Mouse (Mus musculus) frontal cortex, postnatal 36 days (tissue): ENCODE results near the gene Gm45716.

Experiments used
- DNase-seq, 2 experiments: peaks; one replicate each; pipeline ENCODE4 v3.0.0; 2022; ENCODE audit warnings: low spot score in 2 of 2

Gm45716 gene

DNA sequence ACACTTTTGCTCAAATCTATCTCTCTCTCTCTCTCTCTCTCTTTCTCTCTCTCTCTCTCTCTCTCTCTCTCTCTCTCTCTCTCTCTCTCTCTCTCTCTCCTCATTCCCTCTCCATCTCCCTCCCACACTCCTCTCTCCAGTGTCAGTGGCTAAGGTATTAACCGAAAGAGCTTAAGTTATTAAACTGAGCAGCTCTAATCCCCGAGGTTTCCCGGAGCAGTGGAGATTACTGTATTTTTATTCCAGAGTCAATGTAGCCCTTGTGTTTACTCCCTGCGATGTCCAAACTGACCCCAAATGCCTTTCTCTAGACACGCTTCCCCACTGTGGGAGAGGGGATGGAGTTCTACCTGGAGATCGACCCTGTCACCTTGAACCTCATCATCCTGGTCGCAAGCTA, at the start of gene Gm45716:
Gene Gm45716, plus strand, starts transcription at position 243 of the 400 bp plus-strand sequence.
- no peak for DNase-seq

DNA sequence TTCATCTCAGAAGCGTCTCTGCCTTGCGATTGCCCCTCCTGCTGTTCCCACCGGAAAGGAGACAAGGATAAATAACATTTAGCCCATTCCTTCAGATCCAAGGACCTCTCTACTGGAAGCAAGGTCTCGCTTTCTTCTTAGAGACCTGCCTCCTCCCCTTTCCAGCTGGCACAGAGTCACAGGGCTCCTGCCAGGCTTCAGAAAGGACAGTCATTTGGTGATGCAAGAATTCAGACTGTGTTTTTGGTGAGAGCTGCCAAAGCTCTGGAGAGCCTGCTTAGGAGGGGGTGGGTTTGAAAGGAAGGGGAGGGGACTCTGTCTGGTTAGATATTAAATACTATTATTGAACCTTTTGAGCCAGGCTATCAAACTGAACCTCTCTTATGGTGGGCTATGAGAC, 45.1 kb upstream of the Gm45716 start:
- DNase-seq: peak; percentile 19 to 39

DNA sequence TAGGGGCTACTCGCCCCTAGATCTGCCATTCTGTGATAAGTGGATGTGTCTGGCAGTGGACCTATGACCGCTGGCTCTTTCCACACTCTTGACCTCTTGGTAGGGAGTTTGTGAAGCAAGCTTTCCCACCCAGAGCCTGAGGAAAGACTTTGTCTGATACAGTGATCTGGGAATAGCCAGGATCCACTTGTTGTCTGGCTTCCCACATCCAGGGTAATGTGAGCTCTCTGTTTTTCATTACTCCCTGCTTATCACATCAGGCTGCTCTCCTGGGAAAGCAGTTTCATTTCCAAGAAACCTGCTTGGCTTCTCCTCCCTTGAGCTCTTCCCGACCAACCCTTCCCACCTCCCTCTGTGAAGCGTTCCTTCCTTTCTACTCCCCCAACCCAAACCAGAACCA, 44.5 kb upstream of the Gm45716 start:
- no peak for DNase-seq

DNA sequence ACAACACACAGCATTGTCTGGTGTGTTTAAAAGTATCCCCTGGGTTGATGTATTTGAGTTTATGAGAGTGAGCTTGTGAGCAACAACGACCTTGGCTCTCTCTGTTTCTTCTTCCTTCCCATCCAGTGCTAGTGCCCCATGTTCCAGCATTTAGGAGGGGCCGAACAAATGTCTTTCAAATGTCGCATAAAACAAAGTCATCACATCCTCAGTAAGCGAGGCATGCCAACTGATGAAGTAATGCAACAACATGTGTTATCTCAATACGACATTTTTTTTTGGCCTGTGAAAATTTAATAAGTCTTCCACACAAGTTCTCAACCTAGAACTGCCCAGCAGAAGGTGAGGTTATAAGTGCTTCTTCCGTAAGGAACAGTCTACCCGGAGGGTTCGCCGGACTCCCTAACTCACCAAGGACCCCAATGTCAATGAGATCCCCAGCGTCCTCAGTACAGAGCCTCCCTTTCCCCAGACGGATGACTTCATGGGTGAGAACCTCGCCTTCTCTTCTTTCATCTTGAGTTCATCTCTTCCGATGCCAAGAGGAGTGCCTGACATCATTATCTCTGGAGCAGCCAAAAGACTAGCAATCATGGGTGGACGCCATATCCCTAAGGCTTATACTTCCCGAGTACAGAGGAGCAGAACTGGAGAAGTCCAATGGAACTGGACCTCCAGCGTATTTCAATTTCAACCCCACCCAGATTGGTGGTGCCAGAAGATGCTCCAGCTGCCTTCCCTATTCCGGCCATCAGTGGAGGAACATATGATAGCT, 41.2 kb upstream of the Gm45716 start:
- DNase-seq: no peak

DNA sequence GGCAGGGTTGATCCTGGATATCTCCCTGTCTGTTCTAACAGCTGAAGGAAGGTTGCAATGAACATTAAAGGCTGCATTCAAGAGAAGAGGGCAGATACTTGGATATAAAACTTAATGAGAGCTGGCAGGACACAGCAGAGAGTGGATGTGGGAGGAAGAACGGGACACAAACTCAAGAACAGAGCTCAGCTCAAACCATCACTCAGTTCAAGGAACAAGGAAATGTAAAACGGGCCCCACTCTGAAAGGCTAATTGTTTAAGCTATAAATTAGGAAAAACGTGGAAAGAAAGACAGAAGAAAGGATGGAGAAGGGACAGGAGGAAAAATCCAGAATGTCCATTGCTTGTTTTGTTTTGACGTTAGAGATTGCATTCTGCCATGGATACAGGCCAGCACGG, 32.4 kb upstream of the Gm45716 start:
- no peak for DNase-seq

DNA sequence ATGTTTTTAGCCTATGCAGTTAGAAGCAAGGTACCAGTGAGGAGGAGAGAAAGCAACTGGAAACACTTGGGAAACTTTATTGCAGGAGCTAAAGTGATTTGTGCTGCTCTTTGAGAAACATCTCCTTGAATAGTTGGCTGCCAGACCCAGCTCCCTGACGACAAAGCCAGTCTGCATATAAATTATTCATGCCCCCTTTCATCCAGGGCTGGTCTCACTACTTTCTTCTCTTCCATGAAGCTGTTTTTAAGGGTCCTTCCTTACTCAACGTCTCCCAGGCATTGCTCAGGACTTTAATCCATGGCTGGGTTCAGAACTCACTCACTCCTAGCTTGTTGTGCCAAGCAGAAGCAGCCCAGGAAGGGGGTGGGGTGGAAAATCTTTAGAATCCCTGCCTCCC, 32.0 kb upstream of the Gm45716 start:
- no peak for DNase-seq

DNA sequence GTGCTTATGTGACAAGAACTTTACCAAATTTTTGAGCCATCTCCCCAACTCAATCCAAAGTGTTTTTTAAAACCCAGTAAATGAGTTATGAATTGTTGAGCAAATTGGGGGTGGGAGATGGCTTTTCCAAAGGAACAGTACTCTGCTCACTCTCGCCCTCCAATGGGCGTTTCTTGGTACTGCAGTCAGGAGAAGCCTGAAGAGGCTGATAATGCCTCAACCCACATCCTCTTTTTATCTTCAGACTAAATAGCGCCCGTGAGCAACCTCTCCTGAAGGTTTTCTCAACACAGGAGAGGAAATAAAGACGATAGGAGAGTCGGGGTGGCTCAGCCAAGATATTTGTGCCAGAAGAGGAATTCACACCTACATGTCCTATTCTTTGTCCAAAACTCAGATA, 19.7 kb upstream of the Gm45716 start:
- DNase-seq: no peak

DNA sequence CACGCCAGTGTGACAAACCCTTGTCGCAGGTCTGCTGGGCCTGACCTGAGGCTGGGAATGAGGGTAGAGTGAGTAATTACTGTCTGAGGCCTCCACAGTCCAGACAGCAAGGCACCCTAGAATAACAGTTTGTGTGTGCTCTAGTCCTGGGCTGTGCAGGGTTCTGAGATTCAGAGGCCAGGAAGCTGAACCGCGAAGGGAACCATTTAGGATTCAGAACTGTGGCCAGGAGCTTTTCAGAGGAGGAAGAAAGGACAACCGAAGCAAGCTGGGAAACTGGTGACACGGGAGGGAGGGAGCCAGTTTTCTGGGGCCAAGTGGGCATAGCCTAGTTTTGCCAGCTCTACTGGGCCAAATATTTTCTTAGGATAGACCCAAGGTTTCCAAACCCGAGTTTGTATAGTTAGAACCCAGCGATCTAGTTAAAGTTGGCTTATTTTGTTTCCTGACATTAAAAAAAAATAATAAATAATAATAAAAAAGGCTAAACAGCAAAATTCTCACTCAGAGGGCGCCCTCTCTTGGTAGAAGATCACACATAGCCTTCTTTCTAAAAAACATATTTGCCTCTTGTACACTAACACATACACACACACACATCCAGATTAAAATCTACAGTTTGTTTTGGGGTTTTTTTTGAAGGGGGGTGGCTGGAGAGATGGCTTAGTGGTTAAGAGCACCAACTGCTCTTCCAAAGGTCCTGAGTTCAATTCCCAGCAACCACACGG, 19.0 kb upstream of the Gm45716 start:
- DNase-seq: peak in 1 of 2 experiments; percentile 14

DNA sequence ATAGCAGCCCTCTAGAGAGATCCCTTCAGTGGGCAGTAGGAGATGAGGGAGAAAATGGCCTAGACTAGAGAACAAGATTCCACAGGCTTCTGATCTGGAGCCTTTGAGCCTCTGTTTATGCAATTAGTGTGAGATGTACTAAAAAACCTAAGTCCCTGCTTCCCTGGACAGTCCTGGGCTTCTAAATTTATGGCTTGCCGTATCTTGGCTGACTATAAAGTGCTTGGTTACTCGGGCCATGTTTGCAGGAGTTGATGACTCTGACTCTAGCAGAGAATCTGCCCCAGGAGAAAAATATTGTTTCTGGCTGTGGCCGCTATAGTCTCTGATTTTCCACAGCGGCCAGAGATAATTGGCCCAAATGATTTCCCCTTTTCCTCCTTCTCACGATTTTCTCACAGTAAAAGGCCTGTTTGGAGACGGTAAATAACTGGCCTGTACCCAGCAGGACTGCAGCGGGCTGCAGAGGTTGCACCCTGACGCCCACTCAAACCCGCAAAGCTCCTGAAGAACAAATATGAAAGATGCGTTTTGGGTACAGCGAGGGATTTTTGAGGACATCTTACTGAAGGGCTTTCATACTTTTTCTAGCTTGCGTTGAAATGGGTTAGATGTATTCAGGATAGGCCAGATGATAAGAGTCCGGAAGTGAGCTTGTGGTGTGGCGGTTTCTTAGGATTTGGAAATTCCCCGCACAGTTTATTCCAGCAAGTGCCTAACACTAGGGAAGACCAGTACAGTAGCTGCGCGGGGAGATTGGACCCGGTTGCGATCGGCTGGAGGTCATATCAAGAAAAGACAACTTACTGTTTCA, 18.1 kb upstream of the Gm45716 start:
- DNase-seq: peak in 1 of 2 experiments; percentile 43

DNA sequence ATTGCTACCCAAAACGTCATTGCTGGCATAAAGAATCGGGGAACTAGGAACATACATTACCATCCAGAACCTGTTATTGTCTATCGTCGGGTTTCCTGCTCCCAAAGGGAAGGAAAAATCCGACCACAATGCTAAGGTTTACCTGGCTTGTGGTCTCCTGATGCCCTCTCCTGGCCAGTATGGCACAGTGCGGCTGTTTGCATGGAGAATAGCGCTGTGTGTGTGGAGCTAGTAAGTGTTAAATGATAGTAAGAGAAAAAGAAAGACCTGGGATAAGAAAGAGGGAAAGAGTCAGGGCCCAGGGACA, 17.5 kb upstream of the Gm45716 start:
- peak; percentile 49 to 74 for DNase-seq

DNA sequence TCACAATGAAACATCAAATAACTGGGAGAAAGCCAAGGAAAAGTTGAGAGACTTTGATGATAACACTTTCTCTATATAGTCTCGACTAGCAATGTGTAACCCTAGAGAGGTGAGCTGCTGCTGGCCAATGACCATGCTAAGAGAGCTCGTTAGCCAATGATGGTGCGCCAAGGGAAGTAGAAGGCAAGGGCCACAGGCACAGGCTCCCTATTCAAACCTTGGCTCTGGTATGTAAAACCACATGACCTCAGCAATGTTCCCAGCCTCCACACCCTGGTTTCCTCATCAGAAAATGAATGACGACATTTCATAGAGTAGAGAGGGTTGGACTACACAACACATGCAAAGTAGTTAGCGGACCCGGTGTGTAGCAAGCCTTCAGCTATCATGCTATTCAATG, 15.2 kb upstream of the Gm45716 start:
- no peak for DNase-seq

DNA sequence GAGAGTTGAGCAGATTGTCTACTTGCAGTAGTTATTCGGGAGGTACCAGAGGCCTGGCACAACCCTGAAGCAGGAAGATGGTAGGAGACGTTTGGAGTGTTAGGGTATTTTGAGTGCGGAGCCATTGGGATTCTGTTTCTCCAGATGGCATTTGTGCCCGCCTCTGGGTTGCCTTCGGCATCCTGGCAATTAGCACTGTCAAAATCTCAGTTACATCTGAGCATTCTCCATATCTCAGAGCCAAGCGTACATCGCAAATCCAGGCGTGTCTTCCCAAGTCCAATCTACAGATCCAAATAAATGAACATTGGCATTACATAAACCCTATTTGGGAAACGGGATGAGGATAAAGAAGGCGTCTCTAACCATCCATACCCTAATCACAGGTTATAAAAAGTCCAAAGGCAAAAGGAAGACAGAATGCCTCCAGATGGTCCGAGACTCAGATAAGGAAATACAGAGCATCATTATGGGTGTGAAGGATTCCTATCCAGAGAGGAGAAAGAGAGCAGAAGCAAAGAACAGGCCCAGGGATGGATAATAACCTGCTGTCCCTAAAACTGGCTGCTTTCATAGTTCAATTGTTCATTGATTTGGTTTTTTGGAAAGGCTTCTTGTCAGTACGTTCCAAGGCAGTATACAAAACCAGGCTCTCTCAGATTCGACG, 11.7 kb upstream of the Gm45716 start:
- DNase-seq: peak; percentile 37 to 69

DNA sequence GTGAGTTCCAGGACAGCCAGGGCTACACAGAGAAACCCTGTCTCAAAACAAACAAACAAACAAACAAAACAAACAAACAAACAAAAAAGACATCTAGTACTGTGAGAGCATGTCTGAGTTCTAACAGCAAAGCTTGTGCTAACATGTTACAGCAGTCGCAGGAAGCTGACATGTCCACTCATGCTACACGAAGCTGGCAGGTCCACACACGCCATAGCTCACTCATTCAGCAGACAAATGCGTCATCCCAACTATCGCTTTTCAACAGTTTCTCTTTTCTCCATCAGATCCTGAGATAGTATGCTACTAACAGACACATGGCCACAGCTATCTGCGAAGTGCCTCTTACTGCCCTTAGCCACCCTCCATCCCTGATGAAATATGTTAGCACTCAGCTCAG, 10.1 kb upstream of the Gm45716 start:
- DNase-seq: no peak

DNA sequence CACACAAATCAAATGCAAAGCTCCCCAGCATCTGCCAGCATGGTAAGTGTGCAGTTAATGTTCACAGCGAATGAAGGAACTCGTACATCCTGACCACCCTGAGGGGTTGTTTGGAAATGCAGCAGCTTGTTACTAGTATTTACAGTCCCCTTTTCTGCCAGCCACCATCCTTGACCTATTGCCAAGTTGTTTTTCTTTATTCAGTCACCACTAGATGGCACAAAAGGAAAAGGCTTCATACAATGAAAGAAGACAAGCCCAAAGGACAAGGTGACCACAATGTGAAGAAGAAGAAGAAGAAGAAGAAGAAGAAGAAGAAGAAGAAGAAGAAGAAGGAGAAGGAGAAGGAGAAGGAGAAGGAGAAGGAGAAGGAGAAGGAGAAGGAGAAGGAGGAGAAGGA, 4.1 kb upstream of the Gm45716 start:
- DNase-seq: no peak

DNA sequence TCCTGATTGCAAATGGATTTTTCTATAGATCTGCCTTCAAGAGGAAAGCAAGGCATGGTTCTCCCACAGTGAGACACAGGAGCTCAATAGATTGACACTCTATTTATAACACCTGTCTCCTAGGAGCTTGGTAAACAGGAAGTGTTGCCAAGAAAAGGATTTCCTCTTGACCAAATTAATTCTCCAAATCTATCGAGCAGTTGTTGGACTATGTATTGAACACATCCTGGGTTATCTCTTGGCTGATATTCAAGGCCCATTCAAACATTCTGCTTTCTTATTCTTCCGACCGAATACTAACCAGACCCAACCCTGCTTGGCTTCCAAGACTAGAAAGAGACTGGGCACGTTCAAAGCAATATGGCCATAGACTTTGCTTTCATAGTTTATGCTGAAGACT, 2.7 kb upstream of the Gm45716 start:
- DNase-seq: no peak

DNA sequence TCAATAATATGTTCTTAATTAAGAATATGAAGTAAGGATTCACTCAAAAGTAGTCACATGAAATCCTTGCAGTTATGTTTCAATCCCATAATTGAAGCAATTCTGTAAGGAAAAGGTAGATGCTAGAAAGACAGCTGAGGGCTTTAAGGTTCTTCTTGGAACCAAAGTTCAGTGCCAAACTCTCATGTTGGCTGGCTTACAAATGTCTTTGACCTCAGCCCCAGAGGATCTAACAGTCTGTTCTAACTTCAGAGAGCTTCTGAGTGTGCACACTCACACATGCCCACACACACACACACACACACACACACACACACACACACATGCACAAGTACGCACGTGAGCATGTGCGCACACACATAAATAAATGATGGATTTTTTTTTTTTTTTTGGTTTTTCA, 2.7 kb downstream of the Gm45716 start:
- no peak for DNase-seq

DNA sequence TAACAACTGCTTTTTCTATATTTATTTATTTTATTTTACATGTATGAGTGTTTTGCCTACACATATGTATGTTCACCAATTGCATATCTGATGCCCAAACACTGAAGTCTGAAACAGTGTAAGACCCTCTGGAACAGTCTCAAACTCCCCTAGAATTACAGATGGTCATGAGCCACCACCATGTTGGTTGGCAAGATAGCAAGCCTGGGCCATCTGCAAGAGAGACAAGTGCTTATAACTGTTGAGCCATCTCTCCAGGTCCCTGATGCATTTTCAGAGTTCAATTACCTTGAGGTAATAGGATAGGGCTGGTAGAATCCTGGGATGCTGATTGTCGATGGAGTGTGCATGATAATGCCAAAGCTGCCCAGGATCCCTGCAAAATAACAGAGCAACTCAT, 7.5 kb downstream of the Gm45716 start:
- DNase-seq: no peak

DNA sequence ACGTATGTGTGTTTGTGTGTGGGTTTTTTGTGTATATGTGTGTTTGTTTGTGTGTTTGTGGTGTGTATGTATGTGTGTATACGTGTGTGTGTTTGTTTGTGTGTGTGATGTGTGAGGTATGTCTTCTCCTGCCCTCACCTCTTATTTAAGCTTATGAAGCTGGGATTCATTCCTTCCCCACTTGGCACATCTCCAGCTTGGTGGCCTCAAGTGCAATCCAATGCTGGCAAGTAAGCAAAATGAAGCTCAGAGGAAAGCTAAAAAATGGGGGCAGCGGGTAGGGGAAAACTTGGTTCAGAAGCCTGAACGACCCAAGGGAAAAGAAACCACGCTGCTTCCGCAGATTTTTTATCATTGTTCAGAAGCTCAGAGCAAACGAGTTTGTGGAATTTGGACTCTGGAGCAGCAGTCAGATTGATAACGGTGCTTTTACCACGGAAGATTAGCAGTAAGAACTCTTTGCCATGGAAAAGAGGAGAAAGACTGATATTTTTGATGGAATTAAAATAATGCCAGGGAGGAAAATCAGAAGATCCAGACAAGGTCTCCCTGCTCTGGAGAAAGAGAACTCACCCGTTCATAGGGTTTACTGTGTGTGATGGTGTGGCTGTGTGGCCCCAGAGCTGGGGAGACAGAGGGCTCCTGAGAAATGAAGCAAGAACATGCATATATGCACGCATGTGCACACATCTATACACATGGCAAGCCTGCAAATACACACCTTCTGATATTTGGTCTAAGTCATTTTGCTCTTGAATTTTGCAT, 8.5 kb downstream of the Gm45716 start:
- DNase-seq: no peak

DNA sequence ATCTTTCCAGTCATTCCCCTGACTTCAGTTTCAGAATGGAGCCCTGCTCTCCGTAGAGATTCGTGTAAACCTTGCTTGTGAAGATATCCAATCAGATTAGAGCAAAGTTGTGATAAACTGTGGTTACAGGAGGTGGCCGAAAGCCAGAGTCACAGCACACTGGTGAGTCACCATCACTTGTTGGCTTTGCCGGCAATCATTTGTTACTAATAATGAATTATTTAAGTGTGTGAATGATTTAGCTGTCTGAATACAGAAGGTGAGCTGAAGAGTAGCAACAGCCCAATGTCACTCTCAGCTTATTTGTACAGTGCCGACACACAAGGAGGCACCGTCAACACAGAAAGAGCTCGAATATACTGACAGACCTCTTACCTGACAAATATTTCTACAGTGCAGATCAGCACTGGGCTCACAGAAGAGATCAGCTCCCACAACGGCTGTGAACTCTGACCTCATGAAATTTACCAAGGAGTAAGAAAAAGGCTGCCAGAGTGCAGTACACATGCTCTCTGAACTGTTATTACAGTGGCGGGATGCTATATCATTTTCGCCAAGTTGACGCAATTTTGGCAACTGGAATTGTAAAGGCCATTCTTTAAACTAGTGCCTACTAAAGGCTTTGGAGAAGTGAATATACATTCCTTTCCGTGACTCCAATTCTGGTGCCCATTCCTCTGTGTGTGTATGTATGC, 9.2 kb downstream of the Gm45716 start:
- DNase-seq: no peak

DNA sequence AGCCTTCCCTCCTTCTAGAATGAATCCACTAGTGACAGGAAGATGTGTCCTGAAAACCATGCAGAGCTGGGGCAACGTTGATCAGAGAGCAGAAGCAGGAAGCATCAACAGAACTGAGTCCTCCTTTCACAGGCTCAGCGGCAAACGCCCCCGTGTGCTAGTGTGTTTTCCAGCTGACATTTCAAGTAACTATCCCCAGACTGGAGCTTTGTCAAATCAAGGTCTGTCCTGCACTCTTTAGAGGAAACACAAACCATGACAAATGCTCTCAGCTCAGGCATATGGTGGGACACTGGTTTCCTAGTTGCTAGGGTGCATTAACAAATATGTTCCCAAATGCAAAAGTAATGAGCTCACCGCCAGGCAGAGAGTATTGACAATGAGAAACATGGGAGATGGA, 10.6 kb downstream of the Gm45716 start:
- no peak for DNase-seq

DNA sequence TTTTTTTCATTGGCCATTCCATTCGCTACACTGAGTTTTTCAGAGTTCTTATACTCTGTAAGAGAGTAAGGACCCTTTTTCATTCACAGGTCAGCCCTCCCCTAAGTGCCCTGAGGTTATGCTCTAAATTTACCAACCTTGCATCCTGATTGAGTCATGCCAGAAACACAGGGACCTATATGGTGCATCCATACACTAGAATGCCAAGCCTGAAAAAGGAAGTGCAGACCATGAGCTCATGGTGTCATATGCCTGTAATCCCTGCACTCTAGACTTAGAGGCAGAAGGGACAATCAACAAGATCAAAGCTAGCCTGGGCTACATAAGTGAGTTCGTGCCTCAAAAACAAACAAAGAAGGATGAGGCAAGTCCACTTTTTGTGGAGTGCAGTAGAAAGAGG, 13.3 kb downstream of the Gm45716 start:
- no peak for DNase-seq
